Mouse (Mus musculus) naive thymus-derived CD4-positive, alpha-beta T cell, adult 2 months (primary cell): ENCODE measurements around the gene Sdk1.

Experiments
- DNase-seq: peaks from one replicate; pipeline ENCODE4 v3.0.0-alpha.2; 2011; ENCODE audit warnings: low read depth

Gene Sdk1

GRCm38 (mm10) chr5:141463417-141463816 lies 222.1 kb downstream of the Sdk1 start:
- DNase-seq, result no peak

- DNase-seq, result no peak
Measured at GRCm38 (mm10) chr5:141468821-141469220, 227.5 kb downstream of the Sdk1 start.

GRCm38 (mm10) chr5:141505281-141505680 lies 264.0 kb downstream of the Sdk1 start:
- no peak for DNase-seq

GRCm38 (mm10) chr5:141506344-141506743 lies 265.1 kb downstream of the Sdk1 start:
- no peak for DNase-seq

- DNase-seq, result no peak
Measured at GRCm38 (mm10) chr5:141524801-141525715, 283.8 kb downstream of the Sdk1 start.

GRCm38 (mm10) chr5:141540193-141540592 lies 298.9 kb downstream of the Sdk1 start:
- no peak for DNase-seq

- DNase-seq, result no peak
Measured at GRCm38 (mm10) chr5:141542890-141543666, 301.8 kb downstream of the Sdk1 start.

GRCm38 (mm10) chr5:141553444-141553843 lies 312.2 kb downstream of the Sdk1 start:
- no peak for DNase-seq

GRCm38 (mm10) chr5:141558731-141559130 lies 317.4 kb downstream of the Sdk1 start:
- DNase-seq, result no peak

GRCm38 (mm10) chr5:141560325-141560724 lies 319.0 kb downstream of the Sdk1 start:
- DNase-seq, result no peak

- DNase-seq, result no peak
Measured at GRCm38 (mm10) chr5:141561989-141562560, 320.8 kb downstream of the Sdk1 start.

GRCm38 (mm10) chr5:141564197-141564596 lies 322.9 kb downstream of the Sdk1 start:
- no peak for DNase-seq

- no peak for DNase-seq
Measured at GRCm38 (mm10) chr5:141568106-141568505, 326.8 kb downstream of the Sdk1 start.

GRCm38 (mm10) chr5:141570442-141570841 lies 329.2 kb downstream of the Sdk1 start:
- no peak for DNase-seq

- DNase-seq, result no peak
Measured at GRCm38 (mm10) chr5:141574263-141574662, 333.0 kb downstream of the Sdk1 start.

- no peak for DNase-seq
Measured at GRCm38 (mm10) chr5:141591246-141591645, 350.0 kb downstream of the Sdk1 start.

- no peak for DNase-seq
Measured at GRCm38 (mm10) chr5:141612721-141613120, 371.4 kb downstream of the Sdk1 start.

GRCm38 (mm10) chr5:141615763-141616162 lies 374.5 kb downstream of the Sdk1 start:
- no peak for DNase-seq

- no peak for DNase-seq
Measured at GRCm38 (mm10) chr5:141617660-141618059, 376.4 kb downstream of the Sdk1 start.

GRCm38 (mm10) chr5:141625401-141625800 lies 384.1 kb downstream of the Sdk1 start:
- no peak for DNase-seq

GRCm38 (mm10) chr5:141631641-141632040 lies 390.4 kb downstream of the Sdk1 start:
- DNase-seq, result no peak

- no peak for DNase-seq
Measured at GRCm38 (mm10) chr5:141633271-141633670, 392.0 kb downstream of the Sdk1 start.

GRCm38 (mm10) chr5:141636406-141636805 lies 395.1 kb downstream of the Sdk1 start:
- no peak for DNase-seq
